Mouse (Mus musculus): ENCODE results near the gene Olfr412. TPM values are rescaled to one million over a fixed set of nuclear protein-coding genes. Genes with fewer than 3 reads are reported as not detected.

Olfr412 gene
- polyA plus RNA-seq, 1 experiment: not detected

GRCm38 (mm10) chr11:74411943-74412342 is 50.1 kb downstream of the Olfr412 start:
- Histone ChIP-seq H3K9me3 (no peaks in the 10 kb centered on the region), H3K36me3 (replicated peaks; ENCODE audit: low read length) (peaks cover 25% of the 10 kb centered on the region)

GRCm38 (mm10) chr11:74412462-74412861 is 50.6 kb downstream of the Olfr412 start:
- H3K36me3 ChIP-seq (replicated peaks; ENCODE audit: low read length): peaks cover 20% of the 10 kb centered on the region
- no peak for TF ChIP-seq GATA1 (IDR thresholded peaks at IDR 0.05; ENCODE audit: borderline replicate concordance, low read length)
- H3K9me3 ChIP-seq: no peaks in the 10 kb centered on the region
- H3K4me1 ChIP-seq: no peaks in the 10 kb centered on the region
- H3K27me3 ChIP-seq (replicated peaks): peaks cover 9% of the 10 kb centered on the region
- no peak overlapping the region for H3K4me3 ChIP-seq (replicated peaks)

More at GRCm38 (mm10) chr11:74411943-74412342, 50.1 kb downstream of the Olfr412 start:
- TF ChIP-seq GATA1 (IDR thresholded peaks at IDR 0.05; ENCODE audit: borderline replicate concordance, low read length) (no peak), FLI1 (IDR thresholded peaks at IDR 0.05; ENCODE audit: low read length) (no peak)
- Histone ChIP-seq H3K4me1 (no peaks in the 10 kb centered on the region), H3K27me3 (replicated peaks) (peaks cover 9% of the 10 kb centered on the region), H3K4me3 (replicated peaks) (no peak overlapping the region)

GRCm38 (mm10) chr11:74413449-74413972 is 51.6 kb downstream of the Olfr412 start:
- no peak overlapping the region for H3K4me3 ChIP-seq (replicated peaks)
- H3K36me3 ChIP-seq (replicated peaks; ENCODE audit: low read length): peaks cover 18% of the 10 kb centered on the region
- H3K9me3 ChIP-seq: no peaks in the 10 kb centered on the region
- no peaks in the 10 kb centered on the region for H3K4me1 ChIP-seq
- TF ChIP-seq GATA1 (IDR thresholded peaks at IDR 0.05; ENCODE audit: borderline replicate concordance, low read length) (no peak), FLI1 (IDR thresholded peaks at IDR 0.05; ENCODE audit: low read length) (no peak)
- H3K27me3 ChIP-seq (replicated peaks): peaks cover 8% of the 10 kb centered on the region

GRCm38 (mm10) chr11:74414112-74414511 is 52.2 kb downstream of the Olfr412 start:
- Histone ChIP-seq H3K36me3 (replicated peaks; ENCODE audit: low read length) (peaks cover 18% of the 10 kb centered on the region), H3K4me1 (no peaks in the 10 kb centered on the region), H3K27me3 (replicated peaks) (peaks cover 4% of the 10 kb centered on the region), H3K4me3 (replicated peaks) (no peak overlapping the region), H3K9me3 (no peaks in the 10 kb centered on the region)
- TF ChIP-seq GATA1 (IDR thresholded peaks at IDR 0.05; ENCODE audit: borderline replicate concordance, low read length) (no peak), FLI1 (IDR thresholded peaks at IDR 0.05; ENCODE audit: low read length) (no peak)

- peaks cover 18% of the 10 kb centered on the region for H3K36me3 ChIP-seq (replicated peaks; ENCODE audit: low read length)
- TF ChIP-seq FLI1 (IDR thresholded peaks at IDR 0.05; ENCODE audit: low read length): no peak
- no peak for TF ChIP-seq GATA1 (IDR thresholded peaks at IDR 0.05; ENCODE audit: borderline replicate concordance, low read length)
These were observed 53.9 kb downstream of the Olfr412 start for GRCm38 (mm10) chr11:74415736-74416135.

More at GRCm38 (mm10) chr11:74415736-74416135, 53.9 kb downstream of the Olfr412 start:
- H3K27me3 ChIP-seq (replicated peaks): peaks cover 7% of the 10 kb centered on the region
- no peak overlapping the region for H3K4me3 ChIP-seq (replicated peaks)
- H3K4me1 ChIP-seq: no peaks in the 10 kb centered on the region
- H3K9me3 ChIP-seq: no peaks in the 10 kb centered on the region

Other genes with a start within 250 kb of the Olfr412 start
- gene Olfr401, start 248.4 kb upstream of the Olfr412 start, polyA plus RNA-seq (2012; ENCODE audit: insufficient read depth, low replicate concordance): not detected in 2 replicates
- not detected in 2 replicates for gene Olfr402, start 208.5 kb upstream of the Olfr412 start, polyA plus RNA-seq (2012; ENCODE audit: insufficient read depth, low replicate concordance)
- not detected in 2 replicates for gene Olfr403, start 175.8 kb upstream of the Olfr412 start, polyA plus RNA-seq (2012; ENCODE audit: insufficient read depth, low replicate concordance)
- gene Olfr43, start 150.7 kb upstream of the Olfr412 start, polyA plus RNA-seq (2012; ENCODE audit: insufficient read depth, low replicate concordance): not detected in 2 replicates
- gene Olfr406, start 102.3 kb upstream of the Olfr412 start, polyA plus RNA-seq (2012; ENCODE audit: insufficient read depth, low replicate concordance): not detected in 2 replicates
- not detected in 2 replicates for gene Olfr59, start 78.3 kb upstream of the Olfr412 start, polyA plus RNA-seq (2012; ENCODE audit: insufficient read depth, low replicate concordance)
- gene Olfr410, start 24.0 kb upstream of the Olfr412 start, polyA plus RNA-seq (2012; ENCODE audit: insufficient read depth, low replicate concordance): 3.9 TPM in 1 of 2 replicates, not detected in the other
- gene Olfr411, start 9.4 kb upstream of the Olfr412 start, polyA plus RNA-seq (2012; ENCODE audit: insufficient read depth, low replicate concordance): not detected in 2 replicates
- 0.42 and 0.81 TPM in 2 replicates for gene Rap1gap2, start 248.8 kb downstream of the Olfr412 start, polyA plus RNA-seq (2012; ENCODE audit: insufficient read depth, low replicate concordance)